Mouse (Mus musculus) lung, postnatal 0 days (tissue): Measurements from ENCODE around the gene Art4. TPM values are rescaled to one million over a fixed set of nuclear protein-coding genes. Genes with fewer than 3 reads are reported as not detected.

ENCODE experiments used
- ATAC-seq: fragments of 200-750 bp; cut with Nextera tagmentation; 2 replicates; pipeline ENCODE4 v1.8.0; 2017; ENCODE audit warnings: moderate library complexity
- DNase-seq: peaks from one replicate; pipeline ENCODE4 v3.0.0-alpha.2; 2016; ENCODE audit warnings: low spot score
- H3K27ac ChIP-seq: fragments of 300-500 bp; sonication (generic); 2 replicates; pipeline ENCODE4 v1.5.1; 2014; ENCODE audit warnings: antibody characterized with exemption, mild to moderate bottlenecking, low read length, mixed read lengths
- H3K27me3 ChIP-seq: fragments of 300-500 bp; sonication (generic); replicated peaks from 2 replicates; pipeline ENCODE4 v1.6.1; 2014; ENCODE audit warnings: low read length, mixed read lengths; ENCODE audit not compliant: insufficient read depth
- H3K36me3 ChIP-seq: fragments of 300-500 bp; sonication (generic); 2 replicates; pipeline ENCODE4 v1.6.1; 2014; ENCODE audit warnings: low read length, mixed read lengths; ENCODE audit not compliant: insufficient read depth
- H3K4me1 ChIP-seq: fragments of 300-500 bp; sonication (generic); 2 replicates; pipeline ENCODE4 v1.6.1; 2014; ENCODE audit warnings: antibody characterized with exemption, low read depth, low read length, mixed read lengths; ENCODE audit not compliant: insufficient read depth
- H3K4me2 ChIP-seq: fragments of 300-500 bp; sonication (generic); replicated peaks from 2 replicates; pipeline ENCODE4 v1.6.1; 2014; ENCODE audit warnings: low read depth, mild to moderate bottlenecking, low read length, moderate library complexity, mixed read lengths
- H3K4me3 ChIP-seq: fragments of 300-500 bp; sonication (generic); 2 replicates; pipeline ENCODE4 v1.5.1; 2014; ENCODE audit warnings: low read depth, low read length
- H3K9ac ChIP-seq: fragments of 300-500 bp; sonication (generic); replicated peaks from 2 replicates; pipeline ENCODE4 v1.6.1; 2014; ENCODE audit warnings: low read depth, mild to moderate bottlenecking
- H3K9me3 ChIP-seq: fragments of 300-500 bp; sonication (generic); 2 replicates; pipeline ENCODE4 v1.6.1; 2016; ENCODE audit warnings: low read length, mixed read lengths
- CTCF ChIP-seq: IDR thresholded peaks from 2 replicates; pipeline ENCODE4 v1.5.1; 2016; ENCODE audit warnings: antibody characterized with exemption, mild to moderate bottlenecking
- EP300 ChIP-seq: IDR thresholded peaks from 2 replicates; pipeline ENCODE4 v1.6.1; 2016; ENCODE audit warnings: antibody characterized with exemption, mild to moderate bottlenecking, control low read depth
- WGBS: fragments of 180-500 bp; shearing (Covaris S2); extraction: QIAGEN DNeasy Blood & Tissue Kit; methylation state at CpG from one replicate; pipeline ENCODE4 v1.1.7; 2014; 5-methylcytosine and 5-hydroxymethylcytosine counted together
- polyA plus RNA-seq: library from polyadenylated mRNA; unstranded; fragments of >200 nt; fragmentation: Nextera tagmentation; extraction: Ambion mirVana; gene quantifications from 2 replicates; pipeline ENCODE4 v1.2.1, GENCODE M21; 2015

Art4 gene
- polyA plus RNA-seq, result 7.5 and 7.9 TPM in 2 replicates

- 22% methylated on average over 18 of the region's 18 CpGs for WGBS
- ATAC-seq (peak; percentile 47), DNase-seq (peak; percentile 40)
- peak within 1 kb of the TSS; percentile 15; the same call in 1 of the 2 replicates for H3K4me3 ChIP-seq
- H3K27me3 ChIP-seq, result no peaks in the 10 kb centered on the region
- peak within 1 kb of the TSS; percentile 35 for H3K9ac ChIP-seq
- H3K36me3 ChIP-seq, result no peaks in the 10 kb centered on the region
- peaks cover 16% of the 10 kb centered on the region; the same call in 1 of the 2 replicates for H3K4me1 ChIP-seq
- peak within 1 kb of the TSS; percentile 72 for H3K27ac ChIP-seq
- no peaks in the 10 kb centered on the region for H3K9me3 ChIP-seq
- peak within 1 kb of the TSS; percentile 39 for H3K4me2 ChIP-seq
- TF ChIP-seq CTCF, result 0 out of 2 replicates have a peak, but pooled peaks have one; percentile 35
- TF ChIP-seq EP300, result no peak
These were observed at the start of gene Art4 for GRCm38 (mm10) chr6:136857186-136857872. TSS of gene Art4 (minus strand) at chr6:136857733.

DNA sequence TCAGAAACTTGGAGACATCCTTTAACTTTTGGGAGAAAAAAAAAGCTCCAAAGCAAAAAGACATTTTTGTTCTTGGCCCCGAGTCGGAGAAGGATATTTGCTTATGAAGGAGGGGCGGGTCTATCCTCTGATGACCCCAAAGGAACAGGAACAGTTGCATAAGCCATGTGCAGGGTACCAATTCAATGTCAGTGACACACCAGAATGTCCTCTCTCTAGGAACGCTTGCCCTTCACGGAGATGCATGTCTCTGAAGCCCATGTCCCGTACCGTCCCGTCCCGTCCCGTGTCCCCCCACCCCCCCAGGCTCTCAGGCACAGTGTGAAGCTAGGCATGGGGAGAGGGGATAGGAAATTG lies 49.4 kb upstream of the Art4 start:
- H3K4me3 ChIP-seq, result no peak overlapping the region
- no peaks in the 10 kb centered on the region for H3K36me3 ChIP-seq
- DNase-seq (peak; percentile 81), ATAC-seq (peak; percentile 77)
- no peaks in the 10 kb centered on the region; the same call in 1 of the 2 replicates for H3K4me1 ChIP-seq
- peak overlapping the region; percentile 77 for H3K27ac ChIP-seq
- no peaks in the 10 kb centered on the region for H3K9me3 ChIP-seq
- no peak for TF ChIP-seq CTCF
- TF ChIP-seq EP300, result peak; percentile 65
- no peak overlapping the region for H3K4me2 ChIP-seq
- 47% methylated on average over 10 of the region's 10 CpGs for WGBS
- H3K27me3 ChIP-seq, result no peaks in the 10 kb centered on the region
- H3K9ac ChIP-seq, result no peak overlapping the region

- Histone ChIP-seq H3K9ac (no peak overlapping the region), H3K36me3 (no peaks in the 10 kb centered on the region), H3K27me3 (no peaks in the 10 kb centered on the region), H3K27ac (peak overlapping the region; percentile 77), H3K4me2 (no peak overlapping the region), H3K9me3 (no peaks in the 10 kb centered on the region), H3K4me1 (no peaks in the 10 kb centered on the region; the same call in 1 of the 2 replicates), H3K4me3 (no peak overlapping the region)
- ATAC-seq, result peak; percentile 29
- 54% methylated on average over 19 of the region's 19 CpGs for WGBS
- no peak for TF ChIP-seq EP300
- no peak for TF ChIP-seq CTCF
- no peak for DNase-seq
These were observed 48.9 kb upstream of the Art4 start for GRCm38 (mm10) chr6:136906283-136906936.

GRCm38 (mm10) chr6:136903885-136904470 lies 46.4 kb upstream of the Art4 start:
- TF ChIP-seq EP300, result no peak
- TF ChIP-seq CTCF, result no peak
- DNase-seq (peak; percentile 73), ATAC-seq (peak; percentile 15; the same call in 1 of the 2 replicates)
- H3K4me3 ChIP-seq, result no peak overlapping the region
- no peaks in the 10 kb centered on the region for H3K4me1 ChIP-seq
- H3K9me3 ChIP-seq, result no peaks in the 10 kb centered on the region
- H3K27ac ChIP-seq, result peak overlapping the region; percentile 40
- no peaks in the 10 kb centered on the region for H3K36me3 ChIP-seq
- 36% methylated on average over 8 of the region's 8 CpGs for WGBS
- no peak overlapping the region for H3K9ac ChIP-seq
- H3K4me2 ChIP-seq, result no peak overlapping the region
- no peaks in the 10 kb centered on the region for H3K27me3 ChIP-seq

DNA sequence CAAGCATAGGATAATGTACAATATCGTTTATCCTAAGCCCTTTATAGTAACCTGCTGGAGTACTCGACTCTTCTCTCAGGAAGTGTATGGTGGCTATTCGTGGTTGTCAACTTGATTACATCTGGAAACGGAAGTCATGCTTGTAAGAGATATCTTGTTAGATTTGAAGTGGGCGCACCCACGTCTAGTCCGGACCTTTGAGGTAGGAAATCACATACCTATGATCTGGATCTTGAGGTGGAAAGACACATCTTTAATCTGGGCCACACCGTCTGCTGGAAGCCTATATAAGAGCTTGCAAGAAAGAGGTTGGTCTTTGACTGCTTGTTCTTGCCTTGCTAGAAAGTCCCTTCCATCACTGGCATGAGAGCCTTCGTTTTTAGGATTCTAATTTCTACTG lies 45.0 kb upstream of the Art4 start:
- Histone ChIP-seq H3K36me3 (no peaks in the 10 kb centered on the region), H3K4me3 (no peak overlapping the region), H3K9me3 (no peaks in the 10 kb centered on the region), H3K4me1 (no peaks in the 10 kb centered on the region), H3K4me2 (no peak overlapping the region), H3K27ac (no peak overlapping the region), H3K9ac (no peak overlapping the region), H3K27me3 (no peaks in the 10 kb centered on the region)
- ATAC-seq (no peak), DNase-seq (no peak)
- no peak for TF ChIP-seq EP300
- no peak for TF ChIP-seq CTCF
- WGBS, result 83% methylated on average over 9 of the region's 9 CpGs

DNA sequence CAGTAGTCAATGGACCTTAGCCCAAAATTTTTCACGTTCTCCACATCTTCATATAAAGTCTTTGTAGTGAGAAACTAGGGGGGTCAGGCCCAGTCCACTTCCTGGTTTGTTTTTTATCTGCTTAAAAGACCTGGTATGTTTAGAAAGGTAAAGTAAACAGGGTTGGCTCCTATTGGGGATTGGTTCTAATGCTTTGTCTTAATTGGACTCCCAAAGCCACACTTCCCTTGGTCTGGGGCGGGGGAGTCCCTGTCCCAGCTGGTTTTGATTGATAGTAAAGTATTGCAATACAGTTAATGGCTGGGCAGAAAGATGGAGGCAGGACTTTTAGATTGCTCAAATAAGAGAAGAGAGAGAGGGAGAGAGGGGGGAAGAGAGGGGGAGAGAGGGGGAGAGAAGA lies 43.5 kb upstream of the Art4 start:
- no peak overlapping the region for H3K9ac ChIP-seq
- no peaks in the 10 kb centered on the region for H3K27me3 ChIP-seq
- H3K36me3 ChIP-seq, result no peaks in the 10 kb centered on the region
- no peaks in the 10 kb centered on the region for H3K4me1 ChIP-seq
- H3K27ac ChIP-seq, result 0 out of 2 replicates have a peak overlapping the region, but pooled peaks have one; percentile 2
- no peak overlapping the region for H3K4me2 ChIP-seq
- H3K4me3 ChIP-seq, result no peak overlapping the region
- WGBS, result 49% methylated on average over 2 of the region's 2 CpGs
- DNase-seq (no peak), ATAC-seq (no peak)
- no peak for TF ChIP-seq EP300
- no peak for TF ChIP-seq CTCF
- H3K9me3 ChIP-seq, result no peaks in the 10 kb centered on the region
